Mouse (Mus musculus) ES-E14 (cell line): ENCODE results near the gene Chrna5. TPM values are rescaled to one million over a fixed set of nuclear protein-coding genes. Genes with fewer than 3 reads are reported as not detected.

Experiments
- DNase-seq: peaks from one replicate; pipeline ENCODE4 v3.0.0-alpha.2; 2013; ENCODE audit warnings: low read depth, low spot score
- H3K27ac ChIP-seq: 2 replicates; pipeline ENCODE4 v1.5.1; 2012; ENCODE audit warnings: low read depth, mild to moderate bottlenecking, low read length, moderate library complexity, mixed read lengths; ENCODE audit not compliant: poor library complexity, insufficient read depth, severe bottlenecking
- H3K36me3 ChIP-seq: 2 replicates; pipeline ENCODE4 v1.6.1; 2012; ENCODE audit warnings: mild to moderate bottlenecking, low read length, moderate library complexity, mixed read lengths; ENCODE audit not compliant: control insufficient read depth, poor library complexity, insufficient read depth, severe bottlenecking
- H3K4me1 ChIP-seq, 2 experiments: fragments of 150-350 bp in 1 of 2; sonication (generic) in 1 of 2; 2 replicates each; pipeline ENCODE4 v1.6.1; 2012; ENCODE audit warnings: low read length in 2 of 2, mild to moderate bottlenecking in 1 of 2, mixed read lengths in 1 of 2; ENCODE audit not compliant: control insufficient read depth in 2 of 2, insufficient read depth in 2 of 2, poor library complexity in 1 of 2
- H3K4me3 ChIP-seq, 2 experiments: fragments of 150-350 bp in 1 of 2; sonication (generic) in 1 of 2; 2 replicates each; pipeline ENCODE4 v1.5.1; 2012; ENCODE audit warnings: low read length in 2 of 2, low read depth in 1 of 2, mild to moderate bottlenecking in 1 of 2, mixed read lengths in 1 of 2; ENCODE audit not compliant: insufficient read depth in 1 of 2, poor library complexity in 1 of 2, severe bottlenecking in 1 of 2
- H3K9ac ChIP-seq: 2 replicates; pipeline ENCODE4 v1.6.1; 2012; ENCODE audit warnings: low read depth, mild to moderate bottlenecking, low read length, mixed read lengths; ENCODE audit not compliant: poor library complexity, insufficient read depth, severe bottlenecking
- H3K9me3 ChIP-seq: fragments of 150-350 bp; sonication (generic); 2 replicates; pipeline ENCODE4 v1.6.1; 2012; ENCODE audit warnings: low read depth, mild to moderate bottlenecking, low read length; ENCODE audit not compliant: control insufficient read depth, insufficient read depth
- CHD2 ChIP-seq: IDR thresholded peaks from 2 replicates; pipeline ENCODE4 v1.6.1; 2014; ENCODE audit warnings: mild to moderate bottlenecking, low read depth, low read length, inconsistent platforms
- HCFC1 ChIP-seq: IDR thresholded peaks from 2 replicates; pipeline ENCODE4 v1.6.1; 2012; ENCODE audit warnings: low read length, inconsistent platforms, borderline replicate concordance; ENCODE audit not compliant: insufficient read depth
- MAFK ChIP-seq: IDR thresholded peaks from 2 replicates; pipeline ENCODE4 v1.6.1; 2014; ENCODE audit warnings: mild to moderate bottlenecking, low read depth, low read length, inconsistent platforms; ENCODE audit not compliant: insufficient read depth
- ZC3H11A ChIP-seq: IDR thresholded peaks from 2 replicates; pipeline ENCODE4 v1.6.1; 2012; ENCODE audit warnings: low read depth, mild to moderate bottlenecking, inconsistent platforms, low read length, borderline replicate concordance
- ZNF384 ChIP-seq: IDR thresholded peaks from 2 replicates; pipeline ENCODE4 v1.6.1; 2012; ENCODE audit warnings: low read depth, low read length, inconsistent platforms
- in situ Hi-C, 2 experiments: fragments of 600-800 bp; cut with MboI; formaldehyde crosslinking; loops; one replicate each; pipeline ENCODE4 v1.15.1; 2025; ENCODE audit warnings: low sequenced_read_pairs in 2 of 2, inconsistent platforms in 1 of 2; ENCODE audit not compliant: unreplicated experiment in 2 of 2
- total RNA-seq: library from RNA; depleted of rRNA; stranded (reverse); fragments of 300-350 nt; gene quantifications from 2 replicates; pipeline ENCODE4 v1.2.3, GENCODE M21; 2012

The Chrna5 gene
- total RNA-seq, 1 experiment: 1.3 TPM

GRCm38 (mm10) chr9:55010588-55011350, 30.1 kb downstream of the Chrna5 start:
- TF ChIP-seq MAFK (no peak), ZC3H11A (no peak)
- Histone ChIP-seq H3K4me3 (no peak overlapping the region), H3K9me3 (no peaks in the 10 kb centered on the region), H3K36me3 (no peaks in the 10 kb centered on the region), H3K9ac (no peak overlapping the region), H3K27ac (no peak overlapping the region), H3K4me1 (no peaks in the 10 kb centered on the region)
- in situ Hi-C loops: no loop called here
- no peak for DNase-seq

- in situ Hi-C loops: no loop called here
- Histone ChIP-seq H3K9me3 (no peaks in the 10 kb centered on the region), H3K4me3 (no peak overlapping the region), H3K27ac (no peak overlapping the region), H3K4me1 (no peaks in the 10 kb centered on the region), H3K36me3 (no peaks in the 10 kb centered on the region), H3K9ac (no peak overlapping the region)
- DNase-seq: no peak
- TF ChIP-seq ZC3H11A: no peak
- TF ChIP-seq ZNF384: no peak
- no peak for TF ChIP-seq CHD2
- no peak for TF ChIP-seq HCFC1
- no peak for TF ChIP-seq MAFK
These were observed 36.2 kb downstream of the Chrna5 start for GRCm38 (mm10) chr9:55016926-55017325.

GRCm38 (mm10) chr9:55023326-55023725, 42.6 kb downstream of the Chrna5 start:
- no peaks in the 10 kb centered on the region for H3K36me3 ChIP-seq
- H3K4me3 ChIP-seq: no peak overlapping the region
- TF ChIP-seq CHD2: no peak
- TF ChIP-seq HCFC1: no peak
- no peak for TF ChIP-seq ZC3H11A
- TF ChIP-seq MAFK: no peak
- TF ChIP-seq ZNF384: no peak
- DNase-seq: no peak
- H3K27ac ChIP-seq: no peak overlapping the region
- H3K9ac ChIP-seq: no peak overlapping the region
- H3K4me1 ChIP-seq: peaks cover 0 to 2% of the 10 kb centered on the region in 2 experiments; a peak in 1 of 4 replicates
- H3K9me3 ChIP-seq: no peaks in the 10 kb centered on the region
- in situ Hi-C loops: no loop called here

- no peaks in the 10 kb centered on the region for H3K36me3 ChIP-seq
- TF ChIP-seq MAFK (no peak), HCFC1 (no peak), ZC3H11A (peak; percentile 67), ZNF384 (no peak), CHD2 (no peak)
- no peak overlapping the region for H3K27ac ChIP-seq
- in situ Hi-C loops: no loop called here
- no peaks in the 10 kb centered on the region for H3K9me3 ChIP-seq
- DNase-seq: peak; percentile 57
- no peak overlapping the region for H3K4me3 ChIP-seq
- H3K9ac ChIP-seq: no peak overlapping the region
- H3K4me1 ChIP-seq: peaks cover 0 to 2% of the 10 kb centered on the region in 2 experiments; a peak in 1 of 4 replicates
These were observed 43.4 kb downstream of the Chrna5 start for GRCm38 (mm10) chr9:55023902-55024583.
